Mouse (Mus musculus): ENCODE data around the gene Ppp1r35.
A peak's percentile ranks its signal among the peaks of the same experiment; 100 is the strongest.
"Not testable (repeated sequence)": the region's sequence is repeated elsewhere in the genome, so short reads cannot be mapped to it uniquely, and the experiment has no call there.

Ppp1r35 gene

DNA sequence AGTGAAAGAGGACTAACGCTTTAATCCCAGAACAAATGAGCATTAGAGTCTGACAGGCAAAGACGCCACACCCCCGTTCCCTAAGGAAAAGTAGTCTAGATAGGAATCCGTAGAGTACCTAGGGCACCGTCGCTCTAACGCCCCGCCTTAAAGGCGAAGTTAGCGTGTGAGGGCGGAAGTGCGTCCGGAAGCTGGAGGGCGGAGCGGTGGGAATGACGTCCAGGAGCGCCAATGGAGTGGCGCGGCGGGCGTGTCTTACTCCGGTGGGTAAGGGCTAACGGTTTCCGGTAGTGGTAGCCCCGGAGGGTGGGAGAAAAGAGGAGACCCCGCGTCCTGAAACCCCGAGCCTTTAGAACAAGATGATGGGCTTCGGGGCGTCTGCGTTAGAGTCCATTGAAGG is at the start of gene Ppp1r35:
Gene Ppp1r35, plus strand, starts transcription at position 215 of the 400 bp plus-strand sequence.
- peak; percentile 98 for DNase-seq

DNA sequence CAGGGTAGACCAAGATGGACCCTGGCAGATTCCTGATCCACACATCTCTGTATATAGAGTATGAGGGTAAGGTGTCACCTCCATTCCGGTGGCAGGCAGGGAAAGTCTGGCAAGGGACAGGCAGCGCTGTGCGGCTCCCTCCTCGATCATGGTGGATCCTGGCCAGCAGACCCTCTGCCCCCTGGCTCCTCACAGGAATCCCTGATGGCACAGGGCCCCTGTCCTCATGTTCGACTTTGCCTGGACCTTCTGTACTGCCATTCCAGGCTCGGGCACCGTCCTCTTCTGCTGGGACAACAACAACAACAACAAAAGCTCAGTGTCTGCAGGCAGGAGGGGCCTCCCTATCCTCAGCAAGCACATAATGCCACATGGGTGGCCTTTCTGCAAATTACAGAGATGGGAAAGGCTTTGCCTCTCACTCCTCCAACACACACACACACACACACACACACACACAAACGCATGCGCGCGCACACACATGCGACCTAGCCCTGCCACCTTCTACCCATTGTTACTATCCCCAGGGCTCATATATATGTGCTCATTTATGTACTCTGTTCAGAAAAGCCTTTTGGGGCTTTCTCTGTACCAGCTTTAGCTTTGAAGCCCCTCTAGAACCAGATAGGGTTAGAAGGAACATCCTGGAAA is 44.9 kb upstream of the Ppp1r35 start:
- peak; percentile 65 for DNase-seq

- peak; percentile 95 for DNase-seq
Observed at GRCm38 (mm10) chr5:137734289-137735061, 44.2 kb upstream of the Ppp1r35 start.

- DNase-seq, result peak; percentile 70
Observed at GRCm38 (mm10) chr5:137737400-137737940, 41.2 kb upstream of the Ppp1r35 start.

DNA sequence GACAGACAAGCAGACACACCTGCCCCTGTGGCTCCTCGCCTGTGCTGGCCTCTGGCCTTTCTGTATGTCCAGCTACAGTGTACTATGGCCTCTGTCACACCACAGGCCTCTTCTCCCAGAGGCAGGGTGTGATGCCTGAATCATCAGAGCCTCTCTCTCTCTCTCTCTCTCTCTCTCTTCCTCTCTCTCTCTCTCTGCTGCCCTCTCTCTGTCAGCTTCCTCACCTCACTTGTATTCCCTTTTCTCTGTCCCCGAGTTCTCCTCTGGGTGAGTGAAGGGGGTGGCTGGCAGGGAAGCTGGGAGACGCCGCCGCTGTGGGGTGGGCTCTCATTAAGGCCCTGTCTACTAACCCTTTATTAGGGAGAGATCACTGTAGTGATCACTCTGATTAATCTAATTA is 40.1 kb upstream of the Ppp1r35 start:
- DNase-seq, result peak; percentile 71

- DNase-seq, result no peak
Observed at GRCm38 (mm10) chr5:137739471-137739870, 39.2 kb upstream of the Ppp1r35 start.

DNA sequence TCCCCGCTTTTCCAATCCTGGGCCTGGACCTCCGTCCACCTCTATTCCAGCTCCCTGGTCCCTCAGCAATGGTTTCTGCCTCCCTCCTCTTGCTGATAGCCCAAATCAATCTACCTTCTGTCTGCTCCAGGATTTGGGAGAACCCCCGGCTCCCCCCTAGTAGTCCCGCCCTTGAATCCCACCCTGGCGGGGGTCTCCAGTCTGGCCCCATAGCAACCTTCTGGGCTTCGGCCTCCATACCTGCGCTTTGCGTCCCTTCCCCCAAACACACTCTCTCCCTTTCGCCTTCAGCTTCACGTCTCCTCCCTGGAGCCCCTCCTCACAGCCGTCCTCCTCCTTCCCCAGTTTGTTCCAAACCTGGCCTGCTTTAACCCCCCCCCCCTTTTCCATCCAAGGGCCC is 38.1 kb upstream of the Ppp1r35 start:
- no peak for DNase-seq

DNA sequence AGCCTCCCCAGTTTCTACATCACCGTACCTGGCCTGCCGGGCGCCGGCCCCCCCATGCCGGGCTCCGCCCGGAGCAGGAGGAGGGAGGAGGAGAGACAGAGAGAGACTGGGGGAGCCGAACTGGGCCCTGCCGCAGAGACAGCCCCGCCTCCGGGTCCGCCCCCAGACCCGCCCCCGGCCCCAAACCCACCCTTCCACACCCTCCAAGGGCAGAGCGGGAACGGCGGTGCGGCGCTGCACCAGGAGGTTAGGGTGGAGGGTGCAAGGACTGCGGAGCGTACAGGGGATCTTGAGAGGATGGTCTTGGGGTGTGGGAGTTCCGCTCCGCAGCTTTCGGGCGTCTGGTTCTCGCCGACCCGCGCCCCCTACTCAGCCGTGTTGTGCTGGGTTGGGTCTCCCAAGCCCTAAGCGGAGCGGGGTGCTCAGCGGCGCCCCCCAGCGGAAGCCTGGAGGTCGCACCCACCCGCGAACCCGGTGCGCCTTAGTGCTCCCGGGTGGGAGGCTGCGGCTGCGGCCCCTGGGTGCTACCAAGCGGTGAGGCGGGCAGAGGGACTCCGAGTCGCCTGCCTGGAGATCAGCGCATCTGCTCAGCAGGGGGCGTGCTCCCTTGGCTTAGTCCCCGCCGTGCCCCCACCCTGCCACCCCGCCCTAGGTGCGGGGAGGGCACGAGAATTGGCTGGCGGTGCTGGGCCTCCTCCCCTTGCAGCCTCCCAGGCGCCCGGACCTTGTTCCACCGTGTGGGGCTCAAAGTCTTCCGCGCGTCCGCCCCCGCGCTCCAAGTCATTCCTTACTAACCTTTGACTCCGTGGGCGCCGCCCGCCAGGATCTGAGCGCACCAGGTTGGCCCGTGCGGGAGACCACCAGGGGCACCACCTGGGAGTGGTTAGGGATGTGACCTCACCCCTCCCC is 37.4 kb upstream of the Ppp1r35 start, which contains the start of gene Nyap1:
Gene Nyap1, minus strand, starts transcription at position 585 of the 909 bp plus-strand sequence.
- peak; percentile 89 for DNase-seq

DNA sequence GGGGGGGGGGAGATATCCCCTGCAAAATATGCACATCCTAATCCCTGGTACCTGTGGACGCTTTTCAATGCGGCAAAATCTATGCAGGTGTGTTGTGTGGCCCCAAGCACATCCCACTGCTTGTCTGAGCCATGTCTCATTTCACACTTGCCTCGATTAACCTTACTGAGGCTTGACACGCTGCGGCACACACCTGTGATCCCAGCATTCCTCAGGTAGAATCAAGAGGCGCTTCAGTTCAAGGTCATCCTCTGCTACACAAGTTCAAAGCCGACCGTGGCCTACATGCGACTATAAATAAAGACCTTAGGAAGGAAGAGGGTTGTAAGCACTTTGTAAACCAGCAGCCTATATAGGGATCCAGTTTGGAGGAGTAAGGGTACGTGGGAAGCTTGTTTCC is 36.6 kb upstream of the Ppp1r35 start:
- no peak for DNase-seq

DNA sequence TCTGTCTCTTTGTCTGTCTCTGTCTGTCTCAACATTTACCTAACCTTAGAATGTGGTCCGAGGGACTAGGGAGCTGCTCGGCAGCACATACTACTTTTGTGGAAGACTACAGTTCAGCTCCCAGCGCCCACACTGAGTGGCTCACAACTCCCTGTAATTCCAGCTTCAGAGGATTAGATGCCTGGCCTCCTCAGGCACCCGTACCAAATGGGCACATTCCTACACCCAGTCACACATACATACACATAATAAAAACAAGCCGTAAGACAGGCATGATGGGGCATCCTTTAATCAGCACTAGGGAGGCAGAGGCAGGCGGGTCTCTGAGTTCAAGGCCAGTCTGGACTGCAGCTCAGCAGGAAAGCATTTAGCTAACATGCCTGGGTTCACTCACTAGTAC is 35.8 kb upstream of the Ppp1r35 start:
- DNase-seq, result no peak

GRCm38 (mm10) chr5:137744197-137744596 is 34.5 kb upstream of the Ppp1r35 start:
- DNase-seq, result no peak

- DNase-seq, result peak; percentile 95
Observed at GRCm38 (mm10) chr5:137745214-137746171, 33.2 kb upstream of the Ppp1r35 start, which contains the start of gene Tsc22d4. Gene Tsc22d4, plus strand, starts transcription at chr5:137745730.

GRCm38 (mm10) chr5:137746282-137746850 is 32.3 kb upstream of the Ppp1r35 start:
- DNase-seq, result peak; percentile 73

- DNase-seq, result peak; percentile 33
Observed at GRCm38 (mm10) chr5:137746851-137747325, 31.8 kb upstream of the Ppp1r35 start.

DNA sequence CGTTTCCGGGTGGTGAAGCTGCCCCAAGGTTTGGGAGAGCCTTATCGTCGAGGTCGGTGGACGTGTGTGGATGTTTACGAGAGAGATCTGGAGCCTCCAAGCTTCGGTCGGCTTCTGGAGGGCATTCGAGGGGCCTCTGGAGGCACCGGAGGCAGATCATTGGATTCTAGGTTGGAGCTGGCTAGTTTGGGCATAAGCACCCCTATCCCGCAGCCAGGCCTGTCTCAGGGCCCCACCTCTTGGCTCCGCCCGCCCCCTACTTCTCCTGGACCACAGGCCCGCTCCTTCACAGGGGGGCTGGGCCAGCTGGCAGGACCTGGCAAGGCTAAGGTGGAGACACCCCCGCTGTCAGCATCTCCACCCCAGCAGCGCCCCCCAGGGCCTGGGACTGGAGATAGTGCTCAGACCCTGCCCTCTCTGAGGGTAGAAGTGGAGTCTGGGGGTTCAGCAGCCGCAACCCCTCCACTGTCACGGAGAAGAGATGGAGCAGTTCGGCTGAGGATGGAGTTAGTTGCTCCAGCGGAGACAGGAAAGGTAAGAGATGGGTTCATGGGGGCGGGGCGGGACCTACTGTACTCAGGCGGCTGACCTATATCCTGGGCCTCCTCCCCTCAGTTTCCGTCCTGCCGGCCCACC is 31.2 kb upstream of the Ppp1r35 start:
- peak; percentile 38 for DNase-seq

GRCm38 (mm10) chr5:137748130-137748770 is 30.4 kb upstream of the Ppp1r35 start:
- peak; percentile 14 for DNase-seq

GRCm38 (mm10) chr5:137749196-137749836 is 29.3 kb upstream of the Ppp1r35 start:
- DNase-seq, result no peak

GRCm38 (mm10) chr5:137750212-137750611 is 28.4 kb upstream of the Ppp1r35 start:
- not testable (repeated sequence) for DNase-seq

DNA sequence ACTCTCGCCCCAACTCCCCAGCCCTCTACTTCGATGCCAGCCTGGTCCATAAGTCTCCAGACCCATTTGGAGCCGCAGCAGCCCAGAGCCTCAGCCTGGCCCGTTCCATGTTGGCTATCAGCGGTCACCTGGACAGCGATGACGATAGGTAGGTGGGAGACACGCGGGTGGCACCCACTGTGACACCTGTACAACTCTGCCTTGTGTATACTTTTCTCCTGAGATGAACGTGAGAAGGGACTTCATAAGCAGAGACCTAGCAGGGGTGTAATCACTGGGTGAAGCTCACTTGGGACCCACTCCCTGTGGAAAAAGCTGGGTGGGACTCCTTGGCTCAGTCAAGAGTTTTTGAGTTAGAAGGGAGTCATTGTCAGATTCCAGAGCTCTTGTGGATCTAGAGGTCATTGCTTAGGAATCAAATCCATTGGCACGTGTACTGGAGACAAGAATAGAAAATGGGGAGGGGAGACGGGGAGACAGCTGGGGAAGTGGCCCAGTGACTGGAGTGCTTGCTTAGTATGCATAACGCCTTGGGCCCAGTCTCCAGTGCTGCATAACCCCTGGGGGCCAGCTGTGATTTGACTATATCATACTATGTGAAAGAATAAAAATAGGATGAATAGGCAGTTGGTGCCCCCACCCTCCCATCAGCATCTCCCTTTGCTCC is 27.3 kb upstream of the Ppp1r35 start:
- no peak for DNase-seq

Data from retina, postnatal 1 day (tissue).